Mouse (Mus musculus) C2C12 (cell line): ENCODE data around the gene Foxb1.

Experiments used
- CTCF ChIP-seq: IDR thresholded peaks from one replicate; pipeline ENCODE4 v1.5.1; 2011; ENCODE audit not compliant: control insufficient read depth, insufficient read depth, insufficient read length
- FOSL1 ChIP-seq: IDR thresholded peaks from one replicate; pipeline ENCODE4 v1.8.0; 2011; ENCODE audit warnings: mild to moderate bottlenecking, low read length; ENCODE audit not compliant: poor library complexity, insufficient read depth, severe bottlenecking
- USF1 ChIP-seq: IDR thresholded peaks from one replicate; pipeline ENCODE4 v1.6.1; 2011; ENCODE audit warnings: low read depth, mild to moderate bottlenecking, control low read depth, moderate library complexity

DNA sequence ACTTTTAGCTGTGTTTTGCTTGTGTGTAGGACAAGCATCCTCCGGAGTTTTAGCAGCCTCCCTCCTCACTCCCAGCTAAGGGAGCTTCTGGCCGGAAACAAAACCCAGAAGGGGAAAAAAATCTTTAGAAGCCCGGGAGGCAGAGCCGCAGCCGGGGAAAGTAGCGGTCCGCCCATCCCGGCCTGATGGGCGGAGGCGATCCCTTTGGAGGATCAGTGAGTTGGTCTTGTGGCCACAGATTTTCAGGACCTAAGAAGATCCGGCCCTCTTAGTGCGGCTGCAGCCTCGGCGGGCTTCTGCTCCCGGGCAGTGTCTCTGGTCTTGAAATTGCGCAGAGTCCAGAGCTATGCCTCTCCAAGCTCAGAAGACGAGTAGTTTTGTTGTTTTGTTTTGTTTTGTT is 2.2 kb downstream of the Foxb1 start:
- TF ChIP-seq CTCF: no peak
- TF ChIP-seq USF1: no peak
- TF ChIP-seq FOSL1: no peak
